Mouse (Mus musculus): ENCODE measurements at regions not wholly inside any gene's neighbourhood (a gene's known extent, or its start where the extent isn't known, plus 50 kb on each side); places are given as distances from the start of the nearest gene placed in this dataset.

DNA sequence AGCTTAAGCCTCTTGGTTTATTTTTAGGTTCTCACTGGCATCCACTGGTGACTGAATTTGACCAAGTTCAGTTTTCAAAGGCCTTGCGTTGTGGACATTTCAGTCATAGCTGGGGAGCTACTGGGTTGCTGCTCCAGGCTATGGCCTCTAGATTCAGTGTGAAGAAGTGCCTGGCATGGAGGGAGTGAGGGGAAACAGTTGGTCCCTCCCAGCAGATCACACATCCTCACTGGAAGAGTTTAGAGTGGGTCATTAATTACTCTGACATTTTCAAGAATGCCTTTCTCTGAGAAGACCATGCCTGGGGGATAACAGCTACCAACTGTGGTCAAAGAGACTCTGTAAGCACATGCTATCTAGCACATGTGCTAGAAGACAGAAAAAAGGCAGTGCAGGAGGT is 199.3 kb downstream of the Gm19410 start:
- Histone ChIP-seq H3K9me3 (no peaks in the 10 kb centered on the region), H3K4me3 (no peak overlapping the region), H3K27ac (replicated peaks) (peak overlapping the region; percentile 58), H3K4me1 (peaks cover 30% of the 10 kb centered on the region), H3K9ac (no peak overlapping the region), H3K4me2 (no peak overlapping the region), H3K36me3 (no peaks in the 10 kb centered on the region), H3K27me3 (replicated peaks) (no peaks in the 10 kb centered on the region)
- WGBS: 25% methylated on average over 1 of the region's 1 CpGs
- no peak for ATAC-seq (ENCODE audit: extremely low read depth, insufficient number of reproducible peaks, low FRiP score, low TSS enrichment)

DNA sequence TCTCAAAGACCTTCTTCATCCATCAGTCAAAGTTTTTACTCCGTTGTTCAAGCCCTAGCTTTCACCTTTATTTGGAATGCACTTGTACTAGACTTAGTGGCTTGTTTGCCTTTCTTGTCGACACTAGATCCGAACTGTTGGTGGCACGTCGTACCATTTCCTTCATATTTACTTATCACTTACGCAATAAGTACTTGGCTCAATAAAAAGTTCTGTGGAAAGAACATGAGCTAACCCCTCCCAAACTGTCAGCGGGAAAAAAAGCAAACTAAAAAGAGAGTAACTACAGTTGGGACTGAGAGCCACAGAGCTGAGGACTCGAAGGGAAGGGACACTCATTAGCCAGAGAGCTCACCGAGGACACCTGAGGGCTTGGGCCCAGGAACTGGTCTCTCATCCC is 202.8 kb downstream of the Gm19410 start:
- 60% methylated on average over 9 of the region's 9 CpGs for WGBS
- Histone ChIP-seq H3K27ac (replicated peaks) (no peak overlapping the region), H3K4me2 (no peak overlapping the region), H3K4me3 (no peak overlapping the region), H3K9ac (no peak overlapping the region), H3K27me3 (replicated peaks) (no peaks in the 10 kb centered on the region), H3K36me3 (no peaks in the 10 kb centered on the region), H3K9me3 (no peaks in the 10 kb centered on the region), H3K4me1 (peaks cover 11% of the 10 kb centered on the region)
- no peak for ATAC-seq (ENCODE audit: extremely low read depth, insufficient number of reproducible peaks, low FRiP score, low TSS enrichment)

DNA sequence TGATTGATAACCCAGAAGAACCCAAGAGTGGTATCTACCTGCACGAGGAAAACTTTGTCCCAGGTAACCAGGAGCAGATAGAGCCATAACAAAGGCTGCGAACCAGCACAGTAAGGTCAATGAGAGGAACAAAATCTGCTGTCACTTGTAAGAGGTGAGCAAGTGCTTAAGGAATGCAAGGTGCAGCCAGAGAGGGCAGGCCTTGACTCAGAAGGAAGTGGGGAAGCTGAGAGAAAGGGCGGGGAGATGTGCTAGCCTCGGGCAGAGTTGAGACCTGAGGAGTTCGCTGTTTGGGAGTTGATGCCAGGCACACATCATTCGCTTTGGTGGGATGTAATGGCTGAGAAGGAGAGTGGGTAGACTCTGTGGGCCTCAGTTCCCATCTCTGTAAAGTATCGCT is 205.5 kb downstream of the Gm19410 start:
- Histone ChIP-seq H3K36me3 (no peaks in the 10 kb centered on the region), H3K4me1 (peaks cover 8% of the 10 kb centered on the region), H3K4me2 (no peak overlapping the region), H3K27me3 (replicated peaks) (no peaks in the 10 kb centered on the region), H3K27ac (replicated peaks) (no peak overlapping the region), H3K9ac (no peak overlapping the region), H3K9me3 (no peaks in the 10 kb centered on the region), H3K4me3 (no peak overlapping the region)
- no peak for ATAC-seq (ENCODE audit: extremely low read depth, insufficient number of reproducible peaks, low FRiP score, low TSS enrichment)
- WGBS: 75% methylated on average over 7 of the region's 7 CpGs

DNA sequence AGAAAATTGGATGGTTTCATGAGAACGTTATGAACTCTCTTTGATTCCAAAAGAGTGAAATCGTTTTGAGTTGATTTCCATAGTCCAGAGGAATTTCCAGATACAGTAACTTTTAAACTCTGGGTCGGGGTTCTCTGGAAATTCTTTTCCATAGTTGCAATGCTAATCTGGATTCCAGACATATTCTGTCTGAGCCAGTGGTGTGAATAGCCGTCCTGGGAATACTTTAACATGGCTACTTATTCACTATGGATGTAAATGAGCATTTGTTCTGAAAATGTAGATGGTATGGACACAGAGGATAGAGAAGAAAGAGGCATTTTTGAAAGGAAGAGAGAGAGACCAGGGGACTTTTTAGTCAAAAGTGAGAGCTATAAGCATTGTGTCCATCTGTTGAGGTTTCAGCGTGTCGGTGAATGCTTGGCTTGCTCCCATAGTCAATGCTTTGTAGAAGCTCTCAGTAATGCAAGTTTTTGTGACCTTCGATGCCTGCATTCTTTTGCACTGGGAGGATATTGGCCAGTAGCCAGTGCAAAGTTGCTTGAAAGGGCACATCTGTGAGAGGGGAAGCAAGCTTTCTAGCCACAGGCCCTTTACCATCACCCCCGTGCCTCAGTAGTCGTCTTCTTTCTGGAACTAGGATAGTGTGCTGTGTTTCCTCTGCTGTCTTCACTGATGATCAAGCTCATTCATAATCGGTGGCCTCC is 208.9 kb downstream of the Gm19410 start:
- Histone ChIP-seq H3K36me3 (no peaks in the 10 kb centered on the region), H3K9ac (no peak overlapping the region), H3K27me3 (replicated peaks) (no peaks in the 10 kb centered on the region), H3K27ac (replicated peaks) (peak overlapping the region; percentile 42), H3K9me3 (no peaks in the 10 kb centered on the region), H3K4me3 (no peak overlapping the region), H3K4me1 (peaks cover 8% of the 10 kb centered on the region), H3K4me2 (no peak overlapping the region)
- ATAC-seq (ENCODE audit: extremely low read depth, insufficient number of reproducible peaks, low FRiP score, low TSS enrichment): no peak
- WGBS: 54% methylated on average over 10 of the region's 10 CpGs

DNA sequence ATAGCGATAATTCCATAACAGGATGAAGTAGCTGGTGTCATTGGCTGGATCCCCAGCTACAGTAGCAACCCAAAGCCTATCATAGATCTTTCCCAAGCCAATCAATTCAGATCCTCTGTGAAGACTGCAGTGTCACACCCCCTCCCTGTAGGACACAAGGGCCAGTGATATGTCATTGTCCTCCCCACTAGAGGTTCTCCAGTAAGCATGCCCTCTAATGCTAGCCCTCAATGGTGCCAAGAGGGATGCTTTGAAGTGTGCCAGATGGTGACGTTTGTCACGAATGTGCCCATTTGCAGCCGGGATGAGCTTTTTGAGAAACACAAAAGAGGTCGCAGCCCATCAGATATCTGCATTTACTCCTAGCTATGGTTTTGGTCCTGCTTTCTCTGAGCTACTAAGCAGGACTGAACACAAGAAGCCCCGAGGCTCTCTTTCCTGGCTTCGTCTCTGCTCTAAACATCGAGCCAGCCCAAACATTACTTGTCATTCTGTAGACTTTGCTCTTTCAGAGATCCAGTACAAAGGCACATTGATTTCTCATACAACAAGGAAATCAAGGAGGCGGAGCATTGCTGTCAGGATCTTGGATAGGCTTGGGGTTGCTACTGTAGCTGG is 214.2 kb downstream of the Gm19410 start:
- no peaks in the 10 kb centered on the region for H3K36me3 ChIP-seq
- ATAC-seq (ENCODE audit: extremely low read depth, insufficient number of reproducible peaks, low FRiP score, low TSS enrichment): no peak
- 85% methylated on average over 9 of the region's 9 CpGs for WGBS
- H3K9ac ChIP-seq: no peak overlapping the region
- H3K4me3 ChIP-seq: no peak overlapping the region
- no peaks in the 10 kb centered on the region for H3K27me3 ChIP-seq (replicated peaks)
- no peaks in the 10 kb centered on the region for H3K9me3 ChIP-seq
- no peak overlapping the region for H3K4me2 ChIP-seq
- peaks cover 31% of the 10 kb centered on the region for H3K4me1 ChIP-seq
- H3K27ac ChIP-seq (replicated peaks): no peak overlapping the region

DNA sequence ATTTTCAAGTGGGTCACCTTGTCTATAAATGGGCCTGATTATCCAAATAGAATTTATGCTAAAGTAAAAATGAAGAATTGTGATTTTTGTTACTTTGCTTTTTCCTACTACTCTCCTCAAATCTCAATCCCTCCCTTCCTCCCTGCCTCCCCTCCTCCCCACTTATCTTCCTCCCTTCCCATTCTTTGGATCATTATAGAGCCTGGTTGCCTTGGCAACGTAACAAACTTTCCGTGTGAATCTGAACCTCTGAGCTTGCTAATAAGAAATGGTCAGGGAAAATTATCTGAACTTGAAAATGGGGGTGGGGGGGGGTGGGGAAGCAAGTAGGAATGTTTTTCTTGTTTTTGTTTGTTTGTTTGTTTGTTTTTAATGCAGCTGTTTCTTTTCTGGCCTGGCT is 217.5 kb downstream of the Gm19410 start:
- Histone ChIP-seq H3K4me2 (no peak overlapping the region), H3K4me3 (no peak overlapping the region), H3K27ac (replicated peaks) (no peak overlapping the region), H3K9me3 (no peaks in the 10 kb centered on the region), H3K27me3 (replicated peaks) (no peaks in the 10 kb centered on the region), H3K36me3 (no peaks in the 10 kb centered on the region), H3K4me1 (peaks cover 39% of the 10 kb centered on the region), H3K9ac (no peak overlapping the region)
- 67% methylated on average over 2 of the region's 2 CpGs for WGBS
- ATAC-seq (ENCODE audit: extremely low read depth, insufficient number of reproducible peaks, low FRiP score, low TSS enrichment): no peak

DNA sequence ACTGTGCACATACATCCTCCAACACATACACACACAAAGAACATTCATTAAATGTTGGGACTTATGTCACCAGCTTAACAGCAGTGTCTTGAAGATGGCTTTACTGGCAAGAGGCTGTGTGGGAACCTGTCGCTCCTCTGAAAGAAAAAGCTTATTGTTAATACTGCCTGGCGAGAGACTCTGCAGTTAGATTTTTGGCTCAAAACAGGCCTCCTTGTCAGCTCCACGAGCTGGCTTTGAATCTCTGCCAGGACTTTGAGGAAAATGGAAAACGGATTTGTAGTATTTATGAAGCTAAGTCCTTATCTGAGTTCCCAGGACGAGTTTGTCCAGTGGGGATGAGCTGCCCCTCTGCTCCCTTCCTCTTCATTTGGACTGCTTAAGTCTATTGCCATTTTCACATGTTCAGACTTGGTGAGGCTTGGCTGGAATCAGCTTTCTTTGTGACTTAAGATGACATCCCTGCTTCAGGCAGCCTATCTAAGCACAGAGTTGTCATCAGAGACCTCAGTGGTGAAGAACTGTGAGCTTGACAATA is 219.6 kb downstream of the Gm19410 start:
- WGBS: 30% methylated on average over 5 of the region's 5 CpGs
- H3K4me1 ChIP-seq: peaks cover 39% of the 10 kb centered on the region
- no peak overlapping the region for H3K4me3 ChIP-seq
- H3K36me3 ChIP-seq: no peaks in the 10 kb centered on the region
- no peak overlapping the region for H3K9ac ChIP-seq
- H3K4me2 ChIP-seq: no peak overlapping the region
- no peak for ATAC-seq (ENCODE audit: extremely low read depth, insufficient number of reproducible peaks, low FRiP score, low TSS enrichment)
- H3K9me3 ChIP-seq: no peaks in the 10 kb centered on the region
- H3K27ac ChIP-seq (replicated peaks): peak overlapping the region; percentile 62
- H3K27me3 ChIP-seq (replicated peaks): no peaks in the 10 kb centered on the region

DNA sequence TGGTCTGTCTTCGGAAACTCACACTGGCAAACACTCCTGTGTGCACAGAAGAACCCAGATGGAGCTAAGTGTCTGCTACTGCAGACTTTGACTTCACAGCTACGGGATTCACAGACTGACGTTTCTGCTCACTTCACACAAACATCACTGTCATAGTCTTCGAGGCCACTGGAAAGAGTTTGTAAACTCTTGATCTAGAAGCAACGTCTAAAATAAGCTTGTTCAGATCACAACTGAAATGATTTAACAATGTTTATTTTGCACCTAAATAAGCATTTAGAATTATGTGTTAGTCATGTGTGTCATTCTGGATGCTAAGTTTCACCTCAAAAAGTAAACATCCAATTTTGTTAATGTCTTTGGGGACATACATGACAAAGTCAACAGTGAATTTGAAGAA is 221.7 kb downstream of the Gm19410 start:
- Histone ChIP-seq H3K9me3 (no peaks in the 10 kb centered on the region), H3K27me3 (replicated peaks) (no peaks in the 10 kb centered on the region), H3K36me3 (no peaks in the 10 kb centered on the region), H3K4me3 (no peak overlapping the region), H3K27ac (replicated peaks) (no peak overlapping the region), H3K4me2 (no peak overlapping the region), H3K4me1 (peaks cover 30% of the 10 kb centered on the region), H3K9ac (no peak overlapping the region)
- no peak for ATAC-seq (ENCODE audit: extremely low read depth, insufficient number of reproducible peaks, low FRiP score, low TSS enrichment)
- WGBS: 67% methylated on average over 5 of the region's 5 CpGs

DNA sequence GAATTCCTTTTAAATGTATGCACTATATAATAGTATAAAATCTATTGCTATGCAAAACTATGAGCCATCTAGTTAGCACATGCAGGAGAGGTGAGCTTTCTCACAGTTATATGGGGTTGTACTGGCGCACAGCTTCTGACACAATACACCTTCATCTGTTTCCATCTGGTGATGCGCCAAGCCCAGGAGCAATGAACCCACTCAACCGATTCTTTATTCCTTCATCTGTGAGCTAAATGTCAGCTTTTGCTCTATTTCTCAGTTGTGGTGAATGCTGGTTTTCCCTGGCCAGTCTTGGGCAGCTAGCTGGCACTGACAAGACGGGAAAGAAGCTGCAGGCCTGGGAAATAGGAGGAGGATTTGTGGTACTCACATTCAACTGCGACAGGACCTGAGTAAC is 225.4 kb downstream of the Gm19410 start:
- no peak for ATAC-seq (ENCODE audit: extremely low read depth, insufficient number of reproducible peaks, low FRiP score, low TSS enrichment)
- no peaks in the 10 kb centered on the region for H3K27me3 ChIP-seq (replicated peaks)
- WGBS: 80% methylated on average over 5 of the region's 5 CpGs
- H3K27ac ChIP-seq (replicated peaks): no peak overlapping the region
- 0 out of 2 replicates have a peak, but pooled peaks cover 3% of the 10 kb centered on the region for H3K9me3 ChIP-seq
- H3K4me2 ChIP-seq: no peak overlapping the region
- H3K4me1 ChIP-seq: no peaks in the 10 kb centered on the region
- no peak overlapping the region for H3K9ac ChIP-seq
- H3K4me3 ChIP-seq: no peak overlapping the region
- H3K36me3 ChIP-seq: no peaks in the 10 kb centered on the region

DNA sequence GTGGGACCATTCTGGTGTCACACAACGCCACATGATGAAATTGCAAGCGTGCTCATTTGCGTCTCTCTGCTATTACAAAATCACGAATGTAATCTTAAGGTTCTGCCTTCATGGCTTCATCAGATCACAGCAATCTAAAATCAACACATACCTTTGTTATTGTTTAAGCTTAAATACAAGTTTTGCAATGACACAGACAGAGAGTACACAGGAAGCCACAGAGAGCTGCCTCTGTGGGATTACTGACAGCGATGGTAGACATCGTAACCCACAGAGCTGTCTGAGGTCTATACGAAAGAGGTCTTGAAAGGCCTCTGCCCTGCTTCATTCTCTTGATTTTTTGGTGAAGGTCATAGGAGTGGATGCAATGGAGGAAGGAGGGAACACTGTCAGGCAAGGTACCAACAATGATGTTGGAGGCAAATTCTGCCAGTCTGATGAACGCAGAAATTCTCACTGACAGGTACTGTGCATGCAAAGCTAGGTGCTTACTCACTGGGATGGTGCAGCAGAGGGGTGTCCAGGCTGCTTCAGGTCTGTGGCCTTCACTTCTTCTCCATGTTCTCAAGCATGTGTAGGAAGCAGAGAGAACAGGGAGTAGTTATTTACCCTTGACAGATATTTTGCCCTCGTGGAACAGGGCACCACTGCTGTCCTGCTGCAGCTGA is 226.5 kb downstream of the Gm19410 start:
- Histone ChIP-seq H3K36me3 (no peaks in the 10 kb centered on the region), H3K9me3 (0 out of 2 replicates have a peak, but pooled peaks cover 3% of the 10 kb centered on the region), H3K4me1 (no peaks in the 10 kb centered on the region; the same call in 1 of the 2 replicates), H3K4me3 (no peak overlapping the region), H3K27ac (replicated peaks) (no peak overlapping the region), H3K27me3 (replicated peaks) (no peaks in the 10 kb centered on the region), H3K9ac (no peak overlapping the region), H3K4me2 (no peak overlapping the region)
- WGBS: 84% methylated on average over 9 of the region's 9 CpGs
- no peak for ATAC-seq (ENCODE audit: extremely low read depth, insufficient number of reproducible peaks, low FRiP score, low TSS enrichment)

DNA sequence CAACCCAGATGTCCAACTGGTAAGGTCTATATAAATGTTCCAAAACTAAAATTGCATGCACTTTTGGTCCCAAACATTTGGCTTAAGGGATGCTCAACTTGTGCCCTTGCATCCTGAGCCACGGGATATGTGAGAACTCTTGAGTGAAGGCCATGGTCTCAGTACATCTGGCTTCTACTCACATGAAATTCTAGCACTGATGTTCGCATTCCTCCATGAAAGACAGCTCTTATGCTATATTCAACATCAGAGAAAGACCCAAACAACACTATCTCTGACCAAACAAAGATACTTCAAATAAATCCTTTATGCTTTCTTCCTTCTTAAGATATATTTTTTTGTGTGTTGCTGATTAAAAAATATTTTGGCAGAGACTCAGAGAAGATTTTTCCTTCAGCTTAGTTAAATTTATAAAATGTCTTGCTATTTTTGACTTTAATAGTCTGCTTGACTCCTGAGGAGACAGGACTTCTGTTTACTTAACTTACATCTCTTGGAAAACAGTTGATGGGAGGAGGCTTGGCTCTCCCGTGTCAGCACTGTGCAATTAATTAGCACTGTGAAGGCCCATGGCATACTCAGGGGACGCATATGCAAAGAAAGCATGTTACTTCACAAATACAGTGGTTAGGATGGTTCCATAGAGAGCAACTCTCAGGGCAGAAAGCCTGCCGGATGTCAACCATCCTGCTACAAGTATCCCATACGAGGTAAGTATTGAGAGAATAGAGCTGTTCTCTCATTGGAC is 230.9 kb downstream of the Gm19410 start:
- Histone ChIP-seq H3K9me3 (peaks cover 8% of the 10 kb centered on the region; the same call in 1 of the 2 replicates), H3K4me3 (no peak overlapping the region), H3K27me3 (replicated peaks) (no peaks in the 10 kb centered on the region), H3K9ac (no peak overlapping the region), H3K27ac (replicated peaks) (no peak overlapping the region), H3K4me2 (no peak overlapping the region), H3K36me3 (no peaks in the 10 kb centered on the region), H3K4me1 (no peaks in the 10 kb centered on the region; the same call in 1 of the 2 replicates)
- 58% methylated on average over 6 of the region's 6 CpGs for WGBS
- no peak for ATAC-seq (ENCODE audit: extremely low read depth, insufficient number of reproducible peaks, low FRiP score, low TSS enrichment)
